ENCODE assay signal across 12 mouse cellular contexts in genomic region chr2:90635085-90635723, GRCm38 (mm10). TPM values are rescaled to one million over a fixed set of nuclear protein-coding genes. Genes with fewer than 3 reads are reported as not detected.
A peak's percentile ranks its signal among the peaks of the same experiment; 100 is the strongest.
DNase-seq lines count a peak whose midpoint lies in the region; ATAC-seq and TF ChIP-seq lines count a peak whose summit lies in the region.
"Had no signal": no experiment of that assay in that cellular context is flagged by ENCODE, and none has a peak within 500 bp of the region (broad histone marks: within the 10 kb centered on the region; RNA-seq: fewer than 3 reads in every experiment).

No protein-coding gene starts in this region.

- peak overlapping the region; percentile 55; the same call in 1 of the 2 replicates for H3K27ac ChIP-seq in layer of hippocampus, adult 2 months
- 0 out of 2 replicates have a peak overlapping the region, but pooled peaks have one; percentile 13 for H3K27ac ChIP-seq in macrophage
- H3K27ac ChIP-seq in midbrain, embryonic 10.5 days (replicated peaks), result no peak overlapping the region
- H3K27ac ChIP-seq: liver, embryonic 13.5 days had no signal

- no peaks in the 10 kb centered on the region for H3K36me3 ChIP-seq in macrophage (ENCODE audit: inconsistent target)
- no peaks in the 10 kb centered on the region for H3K36me3 ChIP-seq in midbrain, embryonic 10.5 days
- H3K36me3 ChIP-seq: G1E; liver, embryonic 13.5 days had no signal

- no peaks in the 10 kb centered on the region for H3K27me3 ChIP-seq in midbrain, embryonic 10.5 days (ENCODE audit: low read depth, poor library complexity, severe bottlenecking)
- H3K27me3 ChIP-seq: liver, embryonic 13.5 days had no signal

- H3K4me3 ChIP-seq in layer of hippocampus, adult 2 months, result no peak overlapping the region
- no peak overlapping the region for H3K4me3 ChIP-seq in macrophage (ENCODE audit: inconsistent target)
- H3K4me3 ChIP-seq in midbrain, embryonic 10.5 days, result no peak overlapping the region
- H3K4me3 ChIP-seq: liver, embryonic 13.5 days had no signal

- H3K9me3 ChIP-seq in midbrain, embryonic 10.5 days (replicated peaks), result no peaks in the 10 kb centered on the region
- H3K9me3 ChIP-seq: G1E; liver, embryonic 13.5 days had no signal

- no peaks in the 10 kb centered on the region for H3K4me1 ChIP-seq in midbrain, embryonic 10.5 days

- 17% methylated on average over 7 of the region's 7 CpGs for WGBS in macrophage (ENCODE audit: missing documents)
- 80% methylated on average over 7 of the region's 7 CpGs for WGBS in midbrain, embryonic 10.5 days

- intact Hi-C loops in left cerebral cortex, postnatal 25 days (cut with DNase I), result no loop called here

- no peak for DNase-seq in layer of hippocampus, adult 2 months (ENCODE audit: low spot score in 2 of 2)
- DNase-seq in layer of hippocampus, postnatal 36 days, result no peak
- peak; percentile 32 for DNase-seq in thymus, postnatal 25 days
- DNase-seq in left cerebral cortex, postnatal 25 days (ENCODE audit: low spot score in 2 of 2), result no peak
- DNase-seq in midbrain, embryonic 10.5 days (ENCODE audit: low spot score), result no peak
- DNase-seq in neural tube, embryonic 10.5 days (ENCODE audit: extremely low spot score, low spot score), result no peak
- DNase-seq: adrenal gland, postnatal 10 days; cerebellum, adult 9-11 months; liver, embryonic 13.5 days had no signal

- peak; percentile 68 for ATAC-seq in granulocyte monocyte progenitor cell, adult 5-6 weeks (replicated peaks; ENCODE audit: poor library complexity, severe bottlenecking)

- no peaks in the 10 kb centered on the region for H3K79me2 ChIP-seq in macrophage (ENCODE audit: inconsistent target)

- TF ChIP-seq CTCF in layer of hippocampus, adult 2 months (conservative IDR thresholded peaks at IDR 0.05), result no peak

RNA-seq across cellular contexts. Expression of gene Nup160, which starts 41.8 kb away (rescaled TPM):
- 10 to 100 TPM; 17.0 to 20.8 TPM for total RNA-seq in layer of hippocampus, adult 2 months (2021)
- 10 to 100 TPM; 17.7 to 18.1 TPM for total RNA-seq in layer of hippocampus, postnatal 36 days (2021)
- 54.1 and 69.9 TPM in 2 replicates for total RNA-seq in granulocyte monocyte progenitor cell, adult 5-6 weeks (2014; fragmentation: Nextera tagmentation)
- total RNA-seq in granulocyte monocyte progenitor cell, adult 5-6 weeks (2017), result 47.4 and 53.9 TPM in 2 replicates
- total RNA-seq in macrophage (2018; cell fraction: chromatin; rRNA removed), result 10 to 100 TPM; 20.8 to 66.6 (median 44.4) TPM
- total RNA-seq in macrophage (2018; cell fraction: cytosol; rRNA removed), result 10 to 100 TPM; 10.8 to 19.0 (median 13.4) TPM
- total RNA-seq in macrophage (2018; cell fraction: nucleus; rRNA removed), result 10 to 100 TPM; 14.8 to 49.5 (median 24.5) TPM
- polyA plus RNA-seq in macrophage (2018), result 10.1 to 25.7 TPM (median 21.4 TPM) in 3 replicates
- total RNA-seq in left cerebral cortex, postnatal 25 days (2021), result 10 to 100 TPM; 18.2 to 20.7 TPM
- 62.2 and 62.5 TPM in 2 replicates for polyA plus RNA-seq in midbrain, embryonic 10.5 days (2016; fragmentation: Nextera tagmentation; extraction: Ambion mirVana)

RNA-seq across cellular contexts. Expression of gene Ptprj, which starts 54.8 kb away (rescaled TPM):
- 100 to 1,000 TPM; 128 to 130 TPM for total RNA-seq in layer of hippocampus, adult 2 months (2021)
- 100 to 1,000 TPM; 114 to 131 TPM for total RNA-seq in layer of hippocampus, postnatal 36 days (2021)
- 14.5 and 15.0 TPM in 2 replicates for total RNA-seq in granulocyte monocyte progenitor cell, adult 5-6 weeks (2014; fragmentation: Nextera tagmentation)
- total RNA-seq in granulocyte monocyte progenitor cell, adult 5-6 weeks (2017), result 13.3 and 15.9 TPM in 2 replicates
- 100 to 1,000 TPM; 126 to 596 (median 231) TPM for total RNA-seq in macrophage (2018; cell fraction: chromatin; rRNA removed)
- total RNA-seq in macrophage (2018; cell fraction: cytosol; rRNA removed), result 100 to 1,000 TPM; 160 to 376 (median 210) TPM
- 100 to 1,000 TPM; 188 to 661 (median 403) TPM for total RNA-seq in macrophage (2018; cell fraction: nucleus; rRNA removed)
- 88.7 to 130 TPM (median 125 TPM) in 3 replicates for polyA plus RNA-seq in macrophage (2018)
- 100 to 1,000 TPM; 116 to 122 TPM for total RNA-seq in left cerebral cortex, postnatal 25 days (2021)
- 2.1 and 2.2 TPM in 2 replicates for polyA plus RNA-seq in midbrain, embryonic 10.5 days (2016; fragmentation: Nextera tagmentation; extraction: Ambion mirVana)

Comparison
In these comparisons a context has a peak if more than half of its experiments do, and no peak if none do; other contexts are left out.
1. RNA of gene Ptprj, which starts 54.8 kb away (total RNA-seq): 114 to 131 TPM in layer of hippocampus, postnatal 36 days, 128 to 130 TPM in layer of hippocampus, adult 2 months and 116 to 122 TPM in left cerebral cortex, postnatal 25 days; 13.3 to 15.9 TPM in granulocyte monocyte progenitor cell, adult 5-6 weeks; every median in the first group is over 4 times any median in the second.